Mouse (Mus musculus) kidney, postnatal 10 days (tissue): Measurements from ENCODE around the gene 3110070M22Rik.
"Not testable (repeated sequence)": the region's sequence is repeated elsewhere in the genome, so short reads cannot be mapped to it uniquely, and the experiment has no call there.

ENCODE experiments used
- DNase-seq: peaks from one replicate; pipeline ENCODE4 v3.0.0; 2021; ENCODE audit warnings: mixed read lengths

3110070M22Rik gene

GRCm38 (mm10) chr13:119487880-119488580, at the start of gene 3110070M22Rik, which contains the start of gene Tmem267:
TSS of gene 3110070M22Rik (minus strand) at chr13:119488383.
TSS of gene Tmem267 (plus strand) at chr13:119488039.
- DNase-seq, result peak; percentile 94

- not testable (repeated sequence) for DNase-seq
These were observed 6.8 kb upstream of the 3110070M22Rik start for GRCm38 (mm10) chr13:119494938-119495337.

- not testable (repeated sequence) for DNase-seq
These were observed 3.9 kb upstream of the 3110070M22Rik start for GRCm38 (mm10) chr13:119492083-119492482.

- DNase-seq, result peak; percentile 7
These were observed 829 bp downstream of the 3110070M22Rik start for GRCm38 (mm10) chr13:119487354-119487753.

GRCm38 (mm10) chr13:119477789-119478188, 10.4 kb downstream of the 3110070M22Rik start:
- DNase-seq, result no peak

- DNase-seq, result no peak
These were observed 11.6 kb downstream of the 3110070M22Rik start for GRCm38 (mm10) chr13:119476631-119477030.

GRCm38 (mm10) chr13:119462596-119463560, 25.3 kb downstream of the 3110070M22Rik start, which contains the start of gene 4833420G17Rik:
TSS of gene 4833420G17Rik (plus strand) at chr13:119462768.
- peak; percentile 94 for DNase-seq

GRCm38 (mm10) chr13:119461900-119462595, 26.1 kb downstream of the 3110070M22Rik start:
- DNase-seq, result no peak

GRCm38 (mm10) chr13:119456342-119456741, 31.8 kb downstream of the 3110070M22Rik start:
- DNase-seq, result no peak

GRCm38 (mm10) chr13:119455082-119455481, 33.1 kb downstream of the 3110070M22Rik start:
- DNase-seq, result no peak

GRCm38 (mm10) chr13:119453563-119453962, 34.6 kb downstream of the 3110070M22Rik start:
- no peak for DNase-seq

GRCm38 (mm10) chr13:119442244-119442643, 45.9 kb downstream of the 3110070M22Rik start:
- DNase-seq, result no peak
